Mouse (Mus musculus) CH12.LX (cell line): ENCODE results near the gene Atf3. TPM values are rescaled to one million over a fixed set of nuclear protein-coding genes. Genes with fewer than 3 reads are reported as not detected.
A peak's percentile ranks its signal among the peaks of the same experiment; 100 is the strongest.

Source experiments
- DNase-seq: peaks from one replicate; pipeline ENCODE4 v3.0.0-alpha.2; 2013; ENCODE audit errors: extremely low read depth
- H3K27ac ChIP-seq: 2 replicates; pipeline ENCODE4 v1.5.1; 2012; ENCODE audit warnings: low read depth, mild to moderate bottlenecking, control low read depth, moderate library complexity; ENCODE audit not compliant: insufficient read depth
- H3K27me3 ChIP-seq: replicated peaks from 2 replicates; pipeline ENCODE3; 2012; ENCODE audit warnings: inconsistent platforms
- H3K36me3 ChIP-seq, 2 experiments: replicated peaks in 1 of 2; 2 replicates each; pipeline versions ENCODE3 to v1.6.1; 2012; ENCODE audit warnings: inconsistent platforms in 1 of 2, low read length in 1 of 2, mild to moderate bottlenecking in 1 of 2, mixed read lengths in 1 of 2, moderate library complexity in 1 of 2; ENCODE audit not compliant: control insufficient read depth in 1 of 2, insufficient read depth in 1 of 2
- H3K4me1 ChIP-seq, 2 experiments: 2 replicates each; pipeline ENCODE4 v1.6.1; 2012; ENCODE audit warnings: inconsistent platforms in 1 of 2, moderate library complexity in 1 of 2; ENCODE audit not compliant: insufficient read depth in 2 of 2, control insufficient read depth in 1 of 2
- H3K4me2 ChIP-seq: 2 replicates; pipeline ENCODE4 v1.6.1; 2012; ENCODE audit warnings: low read depth, mild to moderate bottlenecking, control low read depth; ENCODE audit not compliant: poor library complexity, insufficient read depth, severe bottlenecking
- H3K4me3 ChIP-seq, 3 experiments: fragments of 150-350 bp in 1 of 3; sonication (generic) in 1 of 3; replicated peaks in 1 of 3; 2 replicates each; pipeline versions ENCODE3 to v1.5.1; 2011 to 2012; ENCODE audit warnings: low read depth in 2 of 3, low read length in 2 of 3, mild to moderate bottlenecking in 2 of 3, moderate library complexity in 2 of 3, control low read depth in 1 of 3, improper control_type of control experiment in 1 of 3, inconsistent platforms in 1 of 3, mixed read lengths in 1 of 3; ENCODE audit not compliant: poor library complexity in 1 of 3
- H3K79me2 ChIP-seq: replicated peaks from 2 replicates; pipeline ENCODE4 v1.6.1; 2012; ENCODE audit warnings: mild to moderate bottlenecking, moderate library complexity; ENCODE audit not compliant: control insufficient read depth, poor library complexity, insufficient read depth, severe bottlenecking; ENCODE audit errors: extremely low read depth
- H3K9ac ChIP-seq: 2 replicates; pipeline ENCODE4 v1.6.1; 2012; ENCODE audit warnings: low read depth, mild to moderate bottlenecking, control low read depth, moderate library complexity; ENCODE audit not compliant: insufficient read depth
- H3K9me3 ChIP-seq: replicated peaks from 2 replicates; pipeline ENCODE3; 2012; ENCODE audit warnings: low read length, inconsistent platforms, mixed read lengths
- BHLHE40 ChIP-seq: IDR thresholded peaks from 2 replicates; pipeline ENCODE4 v1.6.1; 2011; ENCODE audit warnings: mild to moderate bottlenecking, low read depth, low read length, improper control_type of control experiment
- CHD2 ChIP-seq: IDR thresholded peaks from 2 replicates; pipeline ENCODE4 v1.6.1; 2011; ENCODE audit warnings: low read length, improper control_type of control experiment
- CTCF ChIP-seq, 2 experiments: IDR thresholded peaks in 1 of 2; conservative IDR thresholded peaks in 1 of 2; 2 replicates each; pipeline ENCODE4 v1.5.1; 2011 to 2012; ENCODE audit warnings: low read depth in 2 of 2, low read length in 2 of 2, improper control_type of control experiment in 1 of 2, inconsistent platforms in 1 of 2, mild to moderate bottlenecking in 1 of 2, moderate library complexity in 1 of 2
- E2F4 ChIP-seq: IDR thresholded peaks from 2 replicates; pipeline ENCODE4 v1.6.1; 2011; ENCODE audit warnings: low read depth, low read length, improper control_type of control experiment; ENCODE audit not compliant: insufficient replicate concordance
- EP300 ChIP-seq: IDR thresholded peaks from 2 replicates; pipeline ENCODE4 v1.6.1; 2011; ENCODE audit warnings: low read length, improper control_type of control experiment
- ETS1 ChIP-seq: conservative IDR thresholded peaks from 2 replicates; pipeline ENCODE4 v1.6.1; 2012; ENCODE audit warnings: low read depth, mild to moderate bottlenecking, inconsistent platforms, low read length, improper control_type of control experiment, moderate library complexity
- HCFC1 ChIP-seq: IDR thresholded peaks from 2 replicates; pipeline ENCODE4 v1.6.1; 2012; ENCODE audit warnings: low read depth, mild to moderate bottlenecking, inconsistent platforms, low read length, improper control_type of control experiment
- IRF4 ChIP-seq: IDR thresholded peaks from 2 replicates; pipeline ENCODE4 v1.6.1; 2014; ENCODE audit warnings: low read depth, mild to moderate bottlenecking, inconsistent platforms, low read length, improper control_type of control experiment
- JUN ChIP-seq: IDR thresholded peaks from 2 replicates; pipeline ENCODE4 v1.6.1; 2011; ENCODE audit warnings: low read depth, mild to moderate bottlenecking, low read length, improper control_type of control experiment, moderate library complexity; ENCODE audit not compliant: insufficient read depth
- JUND ChIP-seq: conservative IDR thresholded peaks from 2 replicates; pipeline ENCODE4 v1.6.1; 2011; ENCODE audit warnings: low read depth, low read length, improper control_type of control experiment
- MAX ChIP-seq: IDR thresholded peaks from 2 replicates; pipeline ENCODE4 v1.6.1; 2011; ENCODE audit warnings: low read length, improper control_type of control experiment
- MEF2A ChIP-seq: IDR thresholded peaks from 2 replicates; pipeline ENCODE4 v1.6.1; 2014; ENCODE audit warnings: low read depth, mild to moderate bottlenecking, inconsistent platforms, low read length, improper control_type of control experiment, borderline replicate concordance
- MXI1 ChIP-seq: IDR thresholded peaks from 2 replicates; pipeline ENCODE4 v1.6.1; 2011; ENCODE audit warnings: mild to moderate bottlenecking, low read depth, low read length, improper control_type of control experiment
- NELFE ChIP-seq: IDR thresholded peaks from 2 replicates; pipeline ENCODE4 v1.6.1; 2011; ENCODE audit warnings: low read depth, low read length, improper control_type of control experiment
- NRF1 ChIP-seq: IDR thresholded peaks from 2 replicates; pipeline ENCODE4 v1.6.1; 2014; ENCODE audit warnings: low read depth, mild to moderate bottlenecking, inconsistent platforms, low read length, improper control_type of control experiment, moderate library complexity
- RCOR1 ChIP-seq: conservative IDR thresholded peaks from 2 replicates; pipeline ENCODE4 v1.6.1; 2012; ENCODE audit warnings: low read depth, mild to moderate bottlenecking, inconsistent platforms, low read length, improper control_type of control experiment
- SIN3A ChIP-seq: IDR thresholded peaks from 2 replicates; pipeline ENCODE4 v1.6.1; 2012; ENCODE audit warnings: low read length, improper control_type of control experiment, inconsistent platforms
- SMC3 ChIP-seq: IDR thresholded peaks from 2 replicates; pipeline ENCODE4 v1.6.1; 2011; ENCODE audit warnings: low read depth, low read length, improper control_type of control experiment
- TCF12 ChIP-seq: IDR thresholded peaks from 2 replicates; pipeline ENCODE4 v1.6.1; 2014; ENCODE audit warnings: low read depth, mild to moderate bottlenecking, inconsistent platforms, low read length, improper control_type of control experiment
- UBTF ChIP-seq: IDR thresholded peaks from 2 replicates; pipeline ENCODE4 v1.6.1; 2012; ENCODE audit warnings: low read depth, mild to moderate bottlenecking, inconsistent platforms, low read length, improper control_type of control experiment, moderate library complexity
- USF1 ChIP-seq: IDR thresholded peaks from 2 replicates; pipeline ENCODE4 v1.6.1; 2014; ENCODE audit warnings: low read depth, mild to moderate bottlenecking, inconsistent platforms, low read length, improper control_type of control experiment
- ZC3H11A ChIP-seq: IDR thresholded peaks from 2 replicates; pipeline ENCODE4 v1.6.1; 2012; ENCODE audit warnings: low read depth, mild to moderate bottlenecking, inconsistent platforms, low read length, improper control_type of control experiment
- ZMIZ1 ChIP-seq: IDR thresholded peaks from 2 replicates; pipeline ENCODE4 v1.6.1; 2012; ENCODE audit warnings: low read depth, mild to moderate bottlenecking, inconsistent platforms, low read length, improper control_type of control experiment
- ZNF384 ChIP-seq: IDR thresholded peaks from 2 replicates; pipeline ENCODE4 v1.6.1; 2012; ENCODE audit warnings: low read depth, low read length, improper control_type of control experiment, inconsistent platforms
- dilution Hi-C: fragments of 300-500 bp; cut with MboI; formaldehyde crosslinking; loops from 2 replicates; pipeline ENCODE4 v1.14.3; 2020; ENCODE audit warnings: low sequenced_read_pairs; ENCODE audit not compliant: extremely low pct_unique_long_range_greater_than_20kb, extremely low pct_ligation_motif_present
- in situ Hi-C: fragments of 300-500 bp; cut with MboI; formaldehyde crosslinking; loops from 3 replicates; pipeline ENCODE4 v1.14.3; 2019; ENCODE audit warnings: low sequenced_read_pairs, low pct_ligation_motif_present, low pct_unique_long_range_greater_than_20kb, mixed read lengths
- polyA plus RNA-seq: library from polyadenylated mRNA; unstranded; fragments of >175 nt; gene quantifications from 2 replicates; pipeline ENCODE4 v1.2.1, GENCODE M21; 2012; ENCODE audit warnings: low read depth; ENCODE audit not compliant: insufficient read length
- total RNA-seq, 2 experiments: library from RNA; depleted of rRNA; stranded (reverse); fragments of 300-350 nt in 1 of 2; fragments of >200 nt in 1 of 2; gene quantifications; 2 replicates each; pipeline ENCODE4 v1.2.3; 2012 to 2014

Gene Atf3
- total RNA-seq (2012; rRNA removed) (13.7 and 32.9 TPM in 2 replicates), total RNA-seq (2014; rRNA removed) (39.7 and 41.5 TPM in 2 replicates), polyA plus RNA-seq (25.1 and 28.9 TPM in 2 replicates)

DNA sequence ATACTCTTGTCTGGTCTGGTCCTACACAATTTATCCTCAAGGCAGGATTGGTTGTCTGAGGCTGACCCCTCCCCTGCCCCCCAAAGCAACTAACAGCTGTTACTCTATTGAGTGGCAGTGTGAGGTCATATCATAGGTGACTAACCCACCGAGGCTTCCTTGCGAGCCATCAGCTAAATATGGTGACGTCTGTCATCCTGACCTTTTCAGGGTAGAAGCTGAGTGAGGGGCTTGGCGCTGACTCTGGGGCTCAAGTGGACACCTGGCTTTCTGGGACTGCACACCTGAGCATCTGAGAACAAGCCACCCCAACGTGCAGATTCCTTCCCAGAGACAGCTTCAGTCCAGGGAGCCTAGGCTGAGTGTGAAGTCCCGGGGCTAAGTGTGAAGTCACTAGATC, at the start of gene Atf3:
TSS of gene Atf3 (minus strand) at position 101 of the 400 bp plus-strand sequence.
- no peak for TF ChIP-seq UBTF
- no peak for TF ChIP-seq ZMIZ1
- no peak for TF ChIP-seq ZC3H11A
- no peak for TF ChIP-seq MXI1
- TF ChIP-seq NRF1: no peak
- no peak for TF ChIP-seq MAX
- TF ChIP-seq USF1: no peak
- TF ChIP-seq CHD2: no peak
- TF ChIP-seq HCFC1: no peak
- TF ChIP-seq NELFE: no peak
- no peak for TF ChIP-seq E2F4
- TF ChIP-seq JUND: no peak
- TF ChIP-seq CTCF (conservative IDR thresholded peaks at IDR 0.05 in 1 of 2, IDR thresholded peaks at IDR 0.05 in 1 of 2; ENCODE audit: low read depth in 2 of 2, low read length in 2 of 2): no peak
- TF ChIP-seq MEF2A: no peak
- no peak for TF ChIP-seq IRF4
- no peak for TF ChIP-seq EP300
- TF ChIP-seq ETS1: no peak
- TF ChIP-seq SMC3: no peak
- no peak for TF ChIP-seq SIN3A
- no peak for TF ChIP-seq RCOR1
- Histone ChIP-seq H3K9me3 (no peaks in the 10 kb centered on the region), H3K4me3 (no peak within 1 kb of the TSS), H3K79me2 (no peaks in the 10 kb centered on the region), H3K27ac (no peak within 1 kb of the TSS), H3K9ac (no peak within 1 kb of the TSS), H3K4me1 (peaks cover 0 to 7% of the 10 kb centered on the region in 2 experiments; a peak in 2 of 4 replicates), H3K4me2 (no peak within 1 kb of the TSS), H3K36me3 (no peaks in the 10 kb centered on the region), H3K27me3 (peaks cover 3% of the 10 kb centered on the region)
- dilution Hi-C loops (no loop called here), in situ Hi-C loops (no loop called here)
- no peak for DNase-seq

DNA sequence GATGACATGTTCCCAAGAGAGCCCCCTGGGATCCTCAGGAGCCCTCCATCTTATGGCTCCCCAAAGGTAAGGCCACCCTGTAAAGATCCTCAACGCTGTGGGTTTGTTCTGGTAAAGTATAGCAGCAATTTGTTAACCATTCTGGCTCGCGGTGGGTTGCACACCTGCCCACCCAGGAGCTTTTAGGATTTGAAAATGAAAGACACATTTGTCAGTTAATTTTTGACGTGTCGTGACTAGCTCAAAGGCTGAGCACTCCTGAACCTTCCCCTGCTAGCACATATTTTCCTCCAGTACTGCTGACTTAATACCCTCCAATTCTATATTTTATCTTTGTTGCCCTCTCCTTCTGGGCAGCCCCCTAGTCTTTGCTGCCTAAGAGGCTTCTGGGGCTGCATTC, 49.3 kb upstream of the Atf3 start:
- H3K4me1 ChIP-seq: peaks cover 17 to 33% of the 10 kb centered on the region in 2 experiments
- TF ChIP-seq JUND (peak; percentile 65; the same call in 1 of the 2 replicates), JUN (0 out of 2 replicates have a peak, but pooled peaks have one; percentile 7), EP300 (peak; percentile 82), RCOR1 (no peak; the same call in 1 of the 2 replicates), CTCF (conservative IDR thresholded peaks at IDR 0.05 in 1 of 2, IDR thresholded peaks at IDR 0.05 in 1 of 2; ENCODE audit: low read depth in 2 of 2, low read length in 2 of 2) (no peak), TCF12 (peak; percentile 67), ZNF384 (no peak), UBTF (no peak), NRF1 (no peak), IRF4 (peak; percentile 78), BHLHE40 (peak; percentile 27; the same call in 1 of the 2 replicates)
- TF ChIP-seq, all 38 proteins: peak for 6
- dilution Hi-C loops (no loop called here), in situ Hi-C loops (no loop called here)
- no peaks in the 10 kb centered on the region for H3K27me3 ChIP-seq
- DNase-seq: no peak
- H3K36me3 ChIP-seq: no peaks in the 10 kb centered on the region
- peak overlapping the region; percentile 48 for H3K4me2 ChIP-seq
- no peak overlapping the region for H3K4me3 ChIP-seq
- peak overlapping the region; percentile 18 for H3K9ac ChIP-seq
- no peak overlapping the region for H3K27ac ChIP-seq
- H3K79me2 ChIP-seq: no peaks in the 10 kb centered on the region
- H3K9me3 ChIP-seq: peaks cover 15% of the 10 kb centered on the region
